Mouse (Mus musculus): ENCODE results near the gene Sh3gl1. TPM values are rescaled to one million over a fixed set of nuclear protein-coding genes. Genes with fewer than 3 reads are reported as not detected.
A peak's percentile ranks its signal among the peaks of the same experiment; 100 is the strongest.

Gene Sh3gl1
- polyA plus RNA-seq, 1 experiment from 2014 or later, result 105 TPM

DNA sequence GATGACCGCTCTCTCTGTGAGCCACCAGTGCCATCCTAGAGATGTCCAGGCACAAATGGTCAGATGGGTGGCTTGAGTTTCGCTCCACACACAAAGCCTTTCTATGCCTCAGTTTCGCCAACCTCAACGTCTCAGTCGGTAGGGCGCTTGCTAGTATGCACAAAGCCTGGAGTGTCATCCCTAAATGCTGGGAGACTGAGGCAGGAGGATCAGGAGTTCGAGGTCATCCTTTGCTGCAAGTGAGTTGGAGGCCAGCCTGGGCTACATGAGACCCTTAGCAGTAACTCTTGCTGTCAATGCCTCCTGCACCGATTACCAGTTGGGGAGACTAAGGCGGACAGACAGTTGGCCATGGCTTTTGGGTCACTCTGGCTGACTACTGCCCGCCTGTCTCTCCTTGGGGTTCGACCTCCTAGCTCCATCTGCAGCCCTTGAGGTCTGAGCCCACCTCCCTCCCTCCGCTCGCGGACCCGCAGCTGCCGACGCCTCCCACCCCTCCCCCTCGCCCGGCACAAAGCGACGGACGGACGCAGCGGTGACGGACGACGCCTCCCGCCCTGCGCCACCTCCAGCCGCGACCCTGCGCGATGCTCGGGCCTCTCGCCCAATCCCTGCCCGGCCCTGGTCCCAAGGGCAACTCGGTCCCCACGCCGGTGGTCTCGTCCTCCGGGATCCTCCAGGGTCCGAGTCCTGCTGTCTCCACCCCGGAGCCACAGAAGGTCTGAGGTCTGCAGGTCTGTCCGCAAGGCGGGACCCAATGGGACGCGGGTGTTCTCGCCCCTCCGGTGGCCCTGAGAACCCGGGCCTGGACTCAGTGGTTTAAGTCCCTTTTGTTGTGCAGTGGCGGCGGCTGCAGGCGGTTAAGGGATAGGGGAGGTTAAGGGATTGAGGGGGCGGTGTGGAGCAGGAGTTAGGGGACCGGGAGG is 66.2 kb downstream of the Sh3gl1 start, which contains the start of gene Shd:
TSS of gene Shd (plus strand) at position 502 of the 926 bp plus-strand sequence.
- H3K9me3 ChIP-seq (replicated peaks), result no peaks in the 10 kb centered on the region
- H3K4me2 ChIP-seq, result peak within 1 kb of the TSS; percentile 90
- peaks cover 46% of the 10 kb centered on the region for H3K4me1 ChIP-seq
- no peaks in the 10 kb centered on the region for H3K27me3 ChIP-seq (replicated peaks)
- peak within 1 kb of the TSS; percentile 65 for H3K9ac ChIP-seq (replicated peaks)
- WGBS, result 7% methylated on average over 54 of the region's 55 CpGs
- ATAC-seq (ENCODE audit: low FRiP score), result peak; percentile 65
- H3K27ac ChIP-seq (replicated peaks), result peak within 1 kb of the TSS; percentile 85
- peak within 1 kb of the TSS; percentile 51 for H3K4me3 ChIP-seq (replicated peaks)
- H3K36me3 ChIP-seq, result peaks cover 39% of the 10 kb centered on the region

DNA sequence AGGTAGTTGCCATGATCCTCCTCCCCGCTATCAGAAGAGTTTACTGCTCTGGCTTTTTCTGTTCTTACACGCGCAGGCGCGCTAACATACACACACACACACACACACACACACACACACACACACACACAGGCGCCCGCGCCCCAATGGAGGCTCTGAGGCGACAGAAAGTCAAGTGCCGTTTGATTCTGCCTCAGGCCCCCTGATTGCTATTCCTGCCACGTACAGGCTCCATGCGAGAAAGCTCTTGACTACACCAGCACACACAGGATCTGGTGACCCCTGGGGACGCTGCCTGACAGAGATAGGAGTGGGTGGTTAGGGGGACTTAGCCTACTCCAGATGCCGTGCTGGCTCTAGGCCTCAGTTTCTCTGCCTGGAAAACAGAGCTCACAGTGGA is 66.9 kb downstream of the Sh3gl1 start:
- H3K4me2 ChIP-seq, result peak overlapping the region; percentile 90
- 16% methylated on average over 14 of the region's 14 CpGs for whole genome bisulfite sequencing
- peaks cover 45% of the 10 kb centered on the region for H3K36me3 ChIP-seq
- peaks cover 46% of the 10 kb centered on the region for H3K4me1 ChIP-seq
- H3K9ac ChIP-seq (replicated peaks), result peak overlapping the region; percentile 65; the same call in 1 of the 2 replicates
- H3K27me3 ChIP-seq (replicated peaks), result no peaks in the 10 kb centered on the region
- peak; percentile 73 for ATAC-seq (ENCODE audit: low FRiP score)
- H3K4me3 ChIP-seq (replicated peaks), result peak overlapping the region; percentile 51
- H3K27ac ChIP-seq (replicated peaks), result peak overlapping the region; percentile 85
- H3K9me3 ChIP-seq (replicated peaks), result no peaks in the 10 kb centered on the region

DNA sequence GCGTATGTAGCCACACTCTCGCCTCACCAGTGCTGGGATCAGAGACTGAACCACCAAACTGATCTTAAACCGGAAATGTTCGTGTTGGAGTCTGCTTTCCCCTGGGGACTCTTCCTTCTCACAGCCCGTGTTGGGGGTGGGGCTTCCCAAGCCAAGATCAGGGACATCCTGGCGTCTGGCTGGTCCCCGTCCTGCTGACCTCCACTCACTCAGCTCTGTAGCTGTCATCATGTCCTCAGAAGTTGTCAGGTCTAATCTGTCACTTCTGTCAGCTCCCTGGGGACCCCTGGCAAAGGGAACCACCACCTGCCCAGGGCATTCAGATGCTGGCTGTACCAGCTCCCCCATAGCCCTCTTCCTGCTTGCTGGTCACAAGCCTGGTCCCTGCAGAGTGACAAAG is 68.2 kb downstream of the Sh3gl1 start:
- H3K27me3 ChIP-seq (replicated peaks), result no peaks in the 10 kb centered on the region
- H3K27ac ChIP-seq (replicated peaks), result peak overlapping the region; percentile 85; the same call in 1 of the 2 replicates
- H3K4me1 ChIP-seq, result peaks cover 46% of the 10 kb centered on the region
- no peak overlapping the region for H3K9ac ChIP-seq (replicated peaks)
- peaks cover 37% of the 10 kb centered on the region for H3K36me3 ChIP-seq
- ATAC-seq (ENCODE audit: low FRiP score), result no peak
- WGBS, result 46% methylated on average over 7 of the region's 7 CpGs
- no peaks in the 10 kb centered on the region for H3K9me3 ChIP-seq (replicated peaks)
- H3K4me3 ChIP-seq (replicated peaks), result no peak overlapping the region
- no peak overlapping the region for H3K4me2 ChIP-seq

DNA sequence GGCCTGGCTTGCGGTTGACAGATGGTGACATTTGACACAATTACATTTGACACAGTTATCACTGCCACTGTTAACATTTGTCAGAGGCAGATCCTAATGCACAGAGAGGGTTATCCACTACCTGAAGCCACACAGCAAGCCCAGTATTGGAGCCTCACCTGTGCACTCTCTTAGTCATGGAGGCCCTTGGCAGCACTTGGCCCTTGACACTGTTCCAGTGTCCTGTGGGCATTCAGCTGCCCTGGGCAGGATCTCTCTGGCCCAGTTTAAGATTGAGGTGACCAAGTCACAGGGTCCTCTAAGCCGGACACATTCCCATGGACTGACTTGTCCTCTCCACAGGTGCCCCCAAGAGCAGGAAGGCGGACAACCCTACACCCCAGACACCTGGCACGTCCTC is 69.2 kb downstream of the Sh3gl1 start:
- Histone ChIP-seq H3K27ac (replicated peaks) (no peak overlapping the region), H3K36me3 (peaks cover 35% of the 10 kb centered on the region), H3K27me3 (replicated peaks) (no peaks in the 10 kb centered on the region), H3K4me3 (replicated peaks) (no peak overlapping the region), H3K4me2 (no peak overlapping the region), H3K9ac (replicated peaks) (no peak overlapping the region), H3K4me1 (peaks cover 39% of the 10 kb centered on the region), H3K9me3 (replicated peaks) (no peaks in the 10 kb centered on the region)
- 91% methylated on average over 4 of the region's 4 CpGs for WGBS
- ATAC-seq (ENCODE audit: low FRiP score), result no peak

Other genes starting within 250 kb of the Sh3gl1 start
- gene Zfp119a, start 157.7 kb downstream of the Sh3gl1 start, polyA plus RNA-seq (2015; fragmentation: Nextera tagmentation; extraction: Ambion mirVana), result 10.8 and 11.2 TPM in 2 replicates
- gene Zfp959, start 144.5 kb downstream of the Sh3gl1 start, polyA plus RNA-seq (2015; fragmentation: Nextera tagmentation; extraction: Ambion mirVana), result 14.7 and 14.8 TPM in 2 replicates
- 9.2 and 9.3 TPM in 2 replicates for gene Zfp119b, start 87.1 kb downstream of the Sh3gl1 start, polyA plus RNA-seq (2015; fragmentation: Nextera tagmentation; extraction: Ambion mirVana)
- 7.4 and 9.0 TPM in 2 replicates for gene Ebi3, start 84.0 kb downstream of the Sh3gl1 start, polyA plus RNA-seq (2015; fragmentation: Nextera tagmentation; extraction: Ambion mirVana)
- gene Yju2, start 77.5 kb downstream of the Sh3gl1 start, polyA plus RNA-seq (2015; fragmentation: Nextera tagmentation; extraction: Ambion mirVana), result 19.5 and 23.5 TPM in 2 replicates
- gene Shd, start 66.2 kb downstream of the Sh3gl1 start, polyA plus RNA-seq (2015; fragmentation: Nextera tagmentation; extraction: Ambion mirVana), result 152 and 195 TPM in 2 replicates
- 189 and 228 TPM in 2 replicates for gene Fsd1, start 50.1 kb downstream of the Sh3gl1 start, polyA plus RNA-seq (2015; fragmentation: Nextera tagmentation; extraction: Ambion mirVana)
- gene Stap2, start 31.1 kb downstream of the Sh3gl1 start, polyA plus RNA-seq (2015; fragmentation: Nextera tagmentation; extraction: Ambion mirVana), result 7.3 and 11.5 TPM in 2 replicates
- gene Mpnd, start 30.9 kb downstream of the Sh3gl1 start, polyA plus RNA-seq (2015; fragmentation: Nextera tagmentation; extraction: Ambion mirVana), result 121 and 130 TPM in 2 replicates
- 4.0 and 10.1 TPM in 2 replicates for gene Chaf1a, start 3.8 kb upstream of the Sh3gl1 start, polyA plus RNA-seq (2015; fragmentation: Nextera tagmentation; extraction: Ambion mirVana)
- gene Ubxn6, start 38.4 kb upstream of the Sh3gl1 start, polyA plus RNA-seq (2015; fragmentation: Nextera tagmentation; extraction: Ambion mirVana), result 65.3 and 79.4 TPM in 2 replicates
- 124 and 134 TPM in 2 replicates for gene Hdgfl2, start 43.0 kb upstream of the Sh3gl1 start, polyA plus RNA-seq (2015; fragmentation: Nextera tagmentation; extraction: Ambion mirVana)
- gene Plin4, start 73.2 kb upstream of the Sh3gl1 start, polyA plus RNA-seq (2015; fragmentation: Nextera tagmentation; extraction: Ambion mirVana), result 0.09 and 0.10 TPM in 2 replicates
- gene Plin5, start 81.0 kb upstream of the Sh3gl1 start, polyA plus RNA-seq (2015; fragmentation: Nextera tagmentation; extraction: Ambion mirVana), result 2.4 and 2.7 TPM in 2 replicates
- gene Lrg1, start 85.4 kb upstream of the Sh3gl1 start, polyA plus RNA-seq (2015; fragmentation: Nextera tagmentation; extraction: Ambion mirVana), result 0.22 and 0.63 TPM in 2 replicates
- gene Sema6b, start 103.7 kb upstream of the Sh3gl1 start, polyA plus RNA-seq (2015; fragmentation: Nextera tagmentation; extraction: Ambion mirVana), result 12.3 and 16.2 TPM in 2 replicates
- 10.5 and 10.6 TPM in 2 replicates for gene Tnfaip8l1, start 125.8 kb upstream of the Sh3gl1 start, polyA plus RNA-seq (2015; fragmentation: Nextera tagmentation; extraction: Ambion mirVana)
- 80.3 and 82.3 TPM in 2 replicates for gene Mydgf, start 147.3 kb upstream of the Sh3gl1 start, polyA plus RNA-seq (2015; fragmentation: Nextera tagmentation; extraction: Ambion mirVana)
- gene Dpp9, start 182.3 kb upstream of the Sh3gl1 start, polyA plus RNA-seq (2015; fragmentation: Nextera tagmentation; extraction: Ambion mirVana), result 22.4 and 27.2 TPM in 2 replicates
- gene Fem1a, start 220.2 kb upstream of the Sh3gl1 start, polyA plus RNA-seq (2015; fragmentation: Nextera tagmentation; extraction: Ambion mirVana), result 16.2 and 16.9 TPM in 2 replicates
- gene Ticam1, start 240.2 kb upstream of the Sh3gl1 start, polyA plus RNA-seq (2015; fragmentation: Nextera tagmentation; extraction: Ambion mirVana), result 1.2 and 2.9 TPM in 2 replicates